Mouse (Mus musculus) G1E (cell line): ENCODE data around the gene Cacna1c.

Experiments used
- CTCF ChIP-seq: IDR thresholded peaks from 2 replicates; pipeline ENCODE4 v1.5.1; 2012; ENCODE audit warnings: low read depth, low read length, inconsistent platforms, mixed read lengths
- GATA1 ChIP-seq: IDR thresholded peaks from 2 replicates; pipeline ENCODE4 v1.6.1; 2012; ENCODE audit warnings: borderline replicate concordance, low read length, inconsistent platforms, mixed read lengths
- POLR2AphosphoS5 ChIP-seq: IDR thresholded peaks from 2 replicates; pipeline ENCODE4 v1.6.1; 2012; ENCODE audit warnings: low read depth, low read length, inconsistent platforms; ENCODE audit not compliant: insufficient replicate concordance
- TAL1 ChIP-seq: conservative IDR thresholded peaks from 2 replicates; pipeline ENCODE4 v1.6.1; 2012; ENCODE audit warnings: low read depth, low read length, inconsistent platforms, mixed read lengths

GRCm38 (mm10) chr6:118574351-118574750, 621.9 kb downstream of the Cacna1c start:
- TF ChIP-seq CTCF (no peak), GATA1 (no peak), TAL1 (no peak), POLR2AphosphoS5 (no peak)
